Mouse (Mus musculus) gastrocnemius, postnatal 36 days (tissue): Measurements from ENCODE around the gene Olfr692. TPM values are rescaled to one million over a fixed set of nuclear protein-coding genes. Genes with fewer than 3 reads are reported as not detected.
"Not testable (repeated sequence)": the region's sequence is repeated elsewhere in the genome, so short reads cannot be mapped to it uniquely, and the experiment has no call there.

ENCODE experiments used
- DNase-seq, 2 experiments: peaks; one replicate each; pipeline ENCODE4 v3.0.0; 2022
- intact Hi-C: fragments of 180-260 bp; cut with DNase I; formaldehyde crosslinking; loops from one replicate; pipeline ENCODE4 v1.15.1; 2025
- long read RNA-seq, 2 experiments: library from polyadenylated mRNA; stranded (forward); transcript quantifications; one replicate each; pipeline ENCODE4 v2.0.0; 2021
- total RNA-seq, 2 experiments: library from RNA; stranded (reverse); gene quantifications; 2 replicates each; pipeline ENCODE4 v1.2.3; 2021

The Olfr692 gene
- not detected for total RNA-seq
- long read RNA-seq, experiment 1, result 0 reads
- long read RNA-seq, experiment 2, result 0 reads

DNA sequence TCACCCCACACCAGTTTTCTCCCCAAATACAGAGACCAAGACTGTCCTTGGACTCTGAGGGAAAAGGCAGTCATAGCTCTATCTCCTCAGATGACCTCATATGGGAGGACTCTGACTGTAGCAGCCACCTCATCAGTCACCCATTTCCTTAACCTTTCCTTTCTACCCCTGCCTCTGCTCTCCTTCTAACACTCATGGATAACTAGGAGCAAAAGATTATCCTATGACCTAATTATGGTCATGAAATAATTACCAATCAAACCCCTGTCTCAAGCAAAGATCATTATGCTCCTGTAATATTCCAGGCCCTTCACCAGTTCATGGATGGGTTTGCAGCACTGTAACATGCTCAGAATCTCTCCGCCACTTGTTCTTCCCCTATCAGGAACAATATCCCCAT is at the start of gene Olfr692:
Olfr692 (plus strand) TSS at position 301 of the 400 bp plus-strand sequence.
- intact Hi-C loops, result no loop called here

GRCm38 (mm10) chr7:105325302-105325701 is 42.7 kb upstream of the Olfr692 start:
- intact Hi-C loops, result no loop called here
- no peak for DNase-seq

More for the DNA sequence above, at the start of gene Olfr692:
- no peak for DNase-seq

- no peak for DNase-seq
- intact Hi-C loops, result no loop called here
These were observed 34.0 kb upstream of the Olfr692 start, which contains the start of gene Olfr690 for GRCm38 (mm10) chr7:105334004-105334403. Olfr690 (minus strand) TSS chr7:105334104.

DNA sequence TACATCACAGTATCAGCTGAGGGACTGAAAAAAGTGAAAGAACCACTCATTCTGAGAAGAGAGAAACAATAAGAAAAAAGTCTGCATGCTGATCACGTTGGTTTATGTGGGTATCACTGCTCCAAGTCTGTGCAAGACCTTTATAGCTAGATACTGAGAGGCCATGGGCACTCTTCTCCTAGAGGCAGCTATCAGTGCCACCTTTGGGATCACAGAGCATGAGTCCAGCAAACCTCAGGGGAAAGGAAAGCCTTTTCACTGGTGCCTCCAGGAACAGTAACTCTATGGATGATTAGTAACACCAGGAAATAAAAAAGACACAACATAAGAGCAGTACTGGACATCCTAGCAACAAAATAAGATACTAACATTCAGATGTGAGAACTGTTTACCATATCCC is 25.9 kb upstream of the Olfr692 start, which contains the start of gene Olfr691:
Olfr691 (minus strand) TSS at position 101 of the 400 bp plus-strand sequence.
- DNase-seq, result no peak
- intact Hi-C loops, result no loop called here

- no peak for DNase-seq
- intact Hi-C loops, result no loop called here
These were observed 25.3 kb upstream of the Olfr692 start for GRCm38 (mm10) chr7:105342752-105343151.

DNA sequence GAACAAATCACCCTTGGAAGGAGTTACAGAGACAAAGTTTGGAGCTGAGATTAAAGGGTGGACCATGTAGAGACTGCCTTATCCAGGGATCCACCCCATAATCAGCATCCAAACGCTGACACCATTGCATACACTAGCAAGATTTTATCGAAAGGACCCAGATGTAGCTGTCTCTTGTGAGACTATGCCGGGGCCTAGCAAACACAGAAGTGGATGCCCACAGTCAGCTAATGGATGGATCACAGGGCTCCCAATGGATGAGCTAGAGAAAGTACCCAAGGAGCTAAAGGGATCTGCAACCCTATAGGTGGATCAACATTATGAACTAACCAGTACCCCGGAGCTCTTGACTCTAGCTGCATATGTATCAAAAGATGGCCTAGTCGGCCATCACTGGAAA is 12.0 kb upstream of the Olfr692 start:
- intact Hi-C loops, DNase-seq: not testable (repeated sequence)

DNA sequence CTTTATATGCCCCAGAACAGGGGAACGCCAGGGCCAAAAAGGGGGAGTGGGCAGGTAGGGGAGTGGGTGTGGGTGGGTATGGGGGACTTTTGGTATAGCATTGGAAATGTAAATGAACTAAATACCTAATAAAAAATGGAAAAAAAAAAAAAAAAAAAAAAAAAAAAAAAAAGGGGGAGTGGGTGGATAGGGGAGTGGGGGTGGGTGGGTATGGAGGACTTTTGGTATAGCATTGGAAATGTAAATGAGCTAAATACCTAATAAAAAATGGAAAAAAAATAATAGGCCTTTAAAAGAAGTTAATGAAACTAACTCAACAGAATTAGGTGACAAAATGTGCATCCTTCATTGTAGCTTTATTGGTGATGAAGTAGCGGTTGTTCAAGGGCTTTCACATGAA is 11.5 kb upstream of the Olfr692 start:
- intact Hi-C loops, result not testable (repeated sequence)

DNA sequence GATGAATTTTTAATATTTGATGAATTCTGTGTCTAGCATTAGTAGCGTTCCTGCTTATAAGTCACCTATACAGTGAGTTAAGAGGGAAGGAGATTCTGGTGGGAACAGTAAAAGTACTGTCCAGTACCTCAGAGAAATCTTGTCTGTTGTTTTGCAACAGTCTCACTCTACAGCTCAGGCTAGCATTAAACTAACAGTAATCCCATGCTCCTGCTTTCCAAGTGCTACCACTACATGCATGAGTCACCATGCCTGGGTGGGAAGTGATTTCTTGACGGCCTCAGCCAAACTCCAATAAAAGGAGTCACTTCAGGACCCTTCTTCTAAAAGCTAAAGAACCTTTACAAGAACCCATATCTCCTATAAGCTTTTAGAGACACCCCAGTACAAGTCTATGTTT is 6.3 kb upstream of the Olfr692 start:
- no peak for DNase-seq
- intact Hi-C loops, result no loop called here

More for the DNA sequence above, 11.5 kb upstream of the Olfr692 start:
- DNase-seq, result not testable (repeated sequence)

GRCm38 (mm10) chr7:105367268-105367667 is 762 bp upstream of the Olfr692 start:
- intact Hi-C loops, result no loop called here
- DNase-seq, result no peak

GRCm38 (mm10) chr7:105368521-105368920 is 491 bp downstream of the Olfr692 start:
- intact Hi-C loops, result no loop called here
- no peak for DNase-seq

- no peak for DNase-seq
- intact Hi-C loops, result no loop called here
These were observed 4.9 kb downstream of the Olfr692 start for GRCm38 (mm10) chr7:105372912-105373311.

- intact Hi-C loops, result no loop called here
- DNase-seq, result no peak
These were observed 5.5 kb downstream of the Olfr692 start for GRCm38 (mm10) chr7:105373509-105373908.

- intact Hi-C loops, result no loop called here
- DNase-seq, result no peak
These were observed 5.9 kb downstream of the Olfr692 start for GRCm38 (mm10) chr7:105373976-105374375.

- DNase-seq, result no peak
- intact Hi-C loops, result no loop called here
These were observed 6.8 kb downstream of the Olfr692 start, which contains the start of gene Gm5901 for GRCm38 (mm10) chr7:105374866-105375265. Gm5901 (plus strand) TSS chr7:105375038.

DNA sequence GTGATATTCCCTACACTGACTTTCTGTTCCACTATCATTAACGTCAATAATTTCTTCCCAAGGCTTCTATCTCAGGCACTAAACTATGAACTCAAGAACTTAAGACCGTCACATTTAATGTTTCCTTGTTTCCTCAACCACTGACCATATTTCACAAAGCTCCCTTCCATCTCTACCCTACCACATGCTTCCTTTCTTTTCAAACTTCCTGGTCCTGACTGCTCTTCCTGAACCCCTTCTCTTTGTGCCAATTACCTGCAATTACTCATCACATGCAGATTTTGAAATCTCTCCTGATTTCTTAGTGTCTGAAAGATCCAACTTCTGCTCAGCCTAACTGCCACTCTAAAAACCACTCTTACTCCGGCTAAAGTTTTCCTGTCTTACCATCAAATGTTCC is 12.3 kb downstream of the Olfr692 start:
- no peak for DNase-seq
- intact Hi-C loops, result no loop called here

GRCm38 (mm10) chr7:105387696-105388095 is 19.7 kb downstream of the Olfr692 start:
- intact Hi-C loops, result no loop called here
- no peak for DNase-seq

DNA sequence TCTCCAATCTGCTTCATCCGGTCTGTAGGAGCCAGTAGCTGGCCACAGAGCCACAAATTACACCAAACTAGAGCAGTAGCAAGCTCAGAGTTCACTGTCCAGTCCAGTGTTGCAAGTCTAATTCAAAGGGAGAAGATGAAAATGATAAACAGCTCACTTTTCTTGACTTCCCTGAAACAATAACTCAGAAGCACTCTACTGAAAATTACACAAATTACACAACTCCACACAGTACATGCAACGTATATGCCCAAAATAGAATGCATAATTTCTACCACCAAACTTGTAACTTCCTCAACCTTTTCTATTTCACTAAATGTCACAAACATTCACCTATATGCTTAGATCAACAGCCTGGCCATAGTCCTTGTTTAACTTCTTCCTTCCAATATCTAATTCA is 22.2 kb downstream of the Olfr692 start:
- intact Hi-C loops, result no loop called here
- DNase-seq, result no peak

- intact Hi-C loops, result no loop called here
These were observed 26.6 kb downstream of the Olfr692 start for GRCm38 (mm10) chr7:105394606-105395005.

GRCm38 (mm10) chr7:105395131-105395820 is 27.2 kb downstream of the Olfr692 start:
- DNase-seq, result no peak
- intact Hi-C loops, result no loop called here

More at GRCm38 (mm10) chr7:105394606-105395005, 26.6 kb downstream of the Olfr692 start:
- no peak for DNase-seq

DNA sequence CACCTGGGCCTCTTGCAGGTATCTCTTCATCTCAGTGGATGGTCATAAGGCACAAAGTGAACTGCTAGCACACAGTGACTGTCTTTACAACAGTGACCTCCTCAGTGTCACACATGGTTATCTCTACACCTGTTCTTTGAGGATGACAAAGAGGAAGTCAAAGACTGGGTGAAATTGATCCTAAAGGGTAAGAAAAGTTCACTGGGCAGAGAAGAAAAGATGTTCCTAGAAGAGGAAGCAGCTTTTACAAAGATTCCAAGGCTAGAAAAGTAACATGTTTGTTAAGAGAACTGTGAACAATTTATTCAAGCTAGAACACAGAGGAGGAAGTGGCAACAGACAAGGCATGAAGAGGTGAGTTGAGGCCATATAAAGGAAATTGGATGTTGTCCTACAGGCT is 28.1 kb downstream of the Olfr692 start:
- intact Hi-C loops, result no loop called here
- DNase-seq, result no peak

DNA sequence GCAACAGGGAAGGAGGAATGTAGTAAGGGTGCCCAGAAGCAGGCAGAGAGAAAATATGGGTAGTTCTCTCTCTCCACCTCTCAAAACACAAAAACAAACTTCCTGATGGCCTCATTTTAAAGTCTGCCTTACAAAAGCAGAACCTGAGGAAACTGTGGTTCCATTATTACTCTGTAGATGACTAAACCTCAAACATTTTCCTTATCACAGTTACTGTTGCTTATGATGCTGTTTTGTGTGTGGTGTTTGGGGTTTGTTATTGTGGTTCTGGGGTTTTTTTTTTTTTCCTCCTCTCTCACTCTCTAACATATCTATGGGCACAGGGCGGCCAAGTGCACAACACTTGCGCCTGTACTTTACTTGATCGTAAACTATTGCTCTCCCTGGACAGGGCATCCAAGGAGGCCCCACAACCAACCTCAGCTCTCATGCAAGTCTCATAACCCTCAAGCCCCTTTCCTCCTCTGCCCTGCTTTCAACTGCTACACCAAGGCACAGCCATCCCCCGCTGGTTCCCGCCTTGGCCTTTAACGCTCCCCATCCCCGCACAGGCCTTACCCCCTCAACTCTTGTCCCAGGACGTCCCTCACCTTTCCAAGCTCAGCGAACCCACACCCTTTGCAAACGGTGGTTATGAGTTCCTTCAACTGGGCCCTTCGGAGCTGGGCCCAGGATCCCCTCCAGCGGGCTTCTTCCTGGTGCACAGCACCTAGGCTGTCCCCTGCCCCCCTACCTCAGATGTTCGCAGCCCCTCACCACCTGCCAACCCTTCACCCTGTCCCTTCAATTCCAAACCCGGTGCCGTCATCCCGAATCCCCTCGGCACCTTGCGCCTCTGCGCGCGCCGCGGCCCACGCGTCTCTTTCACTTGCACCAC is 31.3 kb downstream of the Olfr692 start:
- intact Hi-C loops, result no loop called here
- no peak for DNase-seq
